Mouse (Mus musculus): Measurements from ENCODE around the gene Tmem40. TPM values are rescaled to one million over a fixed set of nuclear protein-coding genes. Genes with fewer than 3 reads are reported as not detected.
A peak's percentile ranks its signal among the peaks of the same experiment; 100 is the strongest.

Tmem40 gene
- polyA plus RNA-seq, 1 experiment from 2014 or later, result 7.8 TPM

DNA sequence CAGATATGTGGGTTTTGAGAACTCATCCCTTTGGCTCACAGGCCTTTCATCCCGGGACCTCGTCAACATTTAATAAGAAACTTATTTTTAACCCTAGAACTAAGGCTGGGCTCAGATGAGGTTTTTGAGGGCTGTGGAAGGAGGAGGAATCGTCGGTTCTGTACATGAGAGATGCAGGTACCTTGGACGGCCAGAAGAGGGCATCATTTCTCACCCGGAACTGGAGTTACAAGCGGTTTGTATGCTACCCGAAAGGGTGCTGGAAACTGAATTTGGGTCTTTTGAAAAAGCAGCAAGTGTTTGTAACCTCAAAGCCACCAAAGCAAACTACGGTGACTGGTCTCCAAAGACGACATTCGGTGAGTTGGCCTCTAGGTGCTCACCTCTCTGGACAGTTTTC is 60.9 kb downstream of the Tmem40 start:
- Histone ChIP-seq H3K27ac (replicated peaks; ENCODE audit: low read depth, low read length) (no peak overlapping the region), H3K4me1 (ENCODE audit: control insufficient read depth, insufficient read depth, low read length) (no peaks in the 10 kb centered on the region; the same call in 1 of the 2 replicates), H3K4me2 (ENCODE audit: low read depth, low read length) (no peak overlapping the region), H3K4me3 (ENCODE audit: low read depth, low read length) (no peak overlapping the region), H3K9ac (ENCODE audit: low read depth, low read length) (no peak overlapping the region), H3K9me3 (ENCODE audit: control insufficient read depth, low read length) (no peaks in the 10 kb centered on the region), H3K36me3 (ENCODE audit: control insufficient read depth, insufficient read depth, low read length) (no peaks in the 10 kb centered on the region), H3K27me3 (replicated peaks; ENCODE audit: control insufficient read depth, insufficient read depth, low read length) (no peaks in the 10 kb centered on the region)
- ATAC-seq (ENCODE audit: low read depth) (no peak), DNase-seq (ENCODE audit: low spot score) (no peak)
- WGBS, result 52% methylated on average over 11 of the region's 11 CpGs

DNA sequence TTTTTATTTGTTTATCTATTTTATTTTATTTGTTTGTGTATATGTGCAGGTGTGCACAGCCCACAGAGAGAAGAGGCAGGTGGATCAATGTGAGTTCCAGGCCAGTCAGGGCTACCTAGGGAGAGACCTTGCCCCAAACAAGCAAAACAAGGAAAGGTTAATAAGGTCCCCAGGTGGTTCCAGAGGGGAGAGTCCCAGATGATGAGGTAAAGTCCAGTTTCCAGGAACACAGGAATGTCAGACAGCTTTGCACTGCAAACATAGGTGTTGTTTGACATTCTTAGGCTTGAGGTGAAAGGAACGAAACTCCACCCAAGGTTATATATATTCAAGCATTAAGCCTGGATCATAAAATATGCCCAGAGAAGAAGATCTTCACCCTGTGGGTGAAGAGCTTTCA is 61.4 kb downstream of the Tmem40 start:
- WGBS, result 96% methylated on average over 1 of the region's 1 CpGs
- Histone ChIP-seq H3K4me1 (ENCODE audit: control insufficient read depth, insufficient read depth, low read length) (no peaks in the 10 kb centered on the region; the same call in 1 of the 2 replicates), H3K4me2 (ENCODE audit: low read depth, low read length) (no peak overlapping the region), H3K36me3 (ENCODE audit: control insufficient read depth, insufficient read depth, low read length) (no peaks in the 10 kb centered on the region), H3K27me3 (replicated peaks; ENCODE audit: control insufficient read depth, insufficient read depth, low read length) (no peaks in the 10 kb centered on the region), H3K27ac (replicated peaks; ENCODE audit: low read depth, low read length) (no peak overlapping the region), H3K4me3 (ENCODE audit: low read depth, low read length) (no peak overlapping the region), H3K9me3 (ENCODE audit: control insufficient read depth, low read length) (no peaks in the 10 kb centered on the region), H3K9ac (ENCODE audit: low read depth, low read length) (no peak overlapping the region)
- DNase-seq (ENCODE audit: low spot score) (no peak), ATAC-seq (ENCODE audit: low read depth) (no peak)

DNA sequence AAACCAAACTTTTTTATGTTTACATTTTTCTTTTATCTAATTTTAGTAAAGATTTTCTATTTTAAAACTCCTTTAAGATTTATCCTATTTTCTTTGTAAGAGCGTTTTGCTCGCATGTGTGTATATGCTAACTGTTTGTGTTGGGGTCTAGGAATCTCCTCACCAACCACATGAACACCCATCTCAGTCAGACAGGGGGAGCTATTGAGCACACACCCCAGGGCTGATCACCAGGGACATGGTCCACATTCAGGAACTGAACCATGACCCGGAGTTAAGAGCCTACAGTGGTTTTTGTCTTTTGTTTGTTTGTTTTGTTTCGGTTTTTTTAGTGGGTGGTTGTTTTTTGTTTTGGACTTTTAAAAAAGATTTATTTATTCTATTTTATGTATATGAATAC is 63.5 kb downstream of the Tmem40 start:
- DNase-seq (ENCODE audit: low spot score) (no peak), ATAC-seq (ENCODE audit: low read depth) (no peak)
- Histone ChIP-seq H3K27ac (replicated peaks; ENCODE audit: low read depth, low read length) (no peak overlapping the region), H3K4me2 (ENCODE audit: low read depth, low read length) (no peak overlapping the region), H3K27me3 (replicated peaks; ENCODE audit: control insufficient read depth, insufficient read depth, low read length) (no peaks in the 10 kb centered on the region), H3K4me1 (ENCODE audit: control insufficient read depth, insufficient read depth, low read length) (peaks cover 8% of the 10 kb centered on the region; the same call in 1 of the 2 replicates), H3K36me3 (ENCODE audit: control insufficient read depth, insufficient read depth, low read length) (no peaks in the 10 kb centered on the region), H3K9me3 (ENCODE audit: control insufficient read depth, low read length) (no peaks in the 10 kb centered on the region), H3K4me3 (ENCODE audit: low read depth, low read length) (no peak overlapping the region), H3K9ac (ENCODE audit: low read depth, low read length) (no peak overlapping the region)
- WGBS, result 85% methylated on average over 4 of the region's 4 CpGs

DNA sequence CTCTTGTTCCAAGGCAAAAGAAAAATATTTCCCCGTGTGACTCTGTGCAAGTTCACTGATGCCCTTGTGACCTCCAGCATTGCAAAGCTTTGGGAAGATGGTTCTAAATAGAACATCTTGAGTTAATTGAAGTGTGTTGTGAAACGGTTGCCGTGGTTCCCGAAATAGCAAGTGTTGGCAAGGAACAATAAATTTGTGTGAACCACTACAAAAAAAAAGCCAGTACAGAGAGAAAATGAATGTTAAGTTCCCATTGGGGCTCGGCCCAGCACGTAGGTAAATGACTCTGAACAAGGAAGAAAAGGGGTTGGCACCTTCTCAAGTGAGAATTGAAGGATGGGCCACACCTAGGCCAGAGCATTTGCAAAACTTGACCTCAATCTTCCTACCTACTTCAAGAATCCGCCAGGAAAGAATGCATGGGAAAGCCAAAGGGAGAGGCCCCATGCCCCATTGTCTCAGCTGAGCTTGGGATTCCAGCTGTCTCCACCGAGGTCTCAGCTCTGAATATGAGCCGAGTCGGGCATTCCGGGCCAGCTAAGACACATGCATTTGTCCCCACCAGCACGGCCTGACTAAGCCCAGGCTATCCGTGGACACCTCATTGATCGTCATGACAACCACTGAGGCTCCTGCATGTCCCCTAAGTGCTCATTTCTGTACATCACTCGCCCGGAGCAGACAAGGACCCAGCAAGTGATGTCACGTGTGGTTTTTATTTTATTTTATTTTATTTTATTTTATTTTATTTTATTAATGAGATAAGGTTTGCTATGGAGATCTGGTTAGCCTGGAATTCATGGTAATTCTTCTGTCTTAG is 64.3 kb downstream of the Tmem40 start:
- Histone ChIP-seq H3K4me2 (ENCODE audit: low read depth, low read length) (no peak overlapping the region), H3K27ac (replicated peaks; ENCODE audit: low read depth, low read length) (no peak overlapping the region), H3K4me3 (ENCODE audit: low read depth, low read length) (no peak overlapping the region), H3K9ac (ENCODE audit: low read depth, low read length) (no peak overlapping the region), H3K9me3 (ENCODE audit: control insufficient read depth, low read length) (no peaks in the 10 kb centered on the region), H3K4me1 (ENCODE audit: control insufficient read depth, insufficient read depth, low read length) (peaks cover 8% of the 10 kb centered on the region; the same call in 1 of the 2 replicates), H3K36me3 (ENCODE audit: control insufficient read depth, insufficient read depth, low read length) (no peaks in the 10 kb centered on the region), H3K27me3 (replicated peaks; ENCODE audit: control insufficient read depth, insufficient read depth, low read length) (no peaks in the 10 kb centered on the region)
- WGBS, result 75% methylated on average over 17 of the region's 17 CpGs
- ATAC-seq (ENCODE audit: low read depth) (no peak), DNase-seq (ENCODE audit: low spot score) (peak; percentile 36)

DNA sequence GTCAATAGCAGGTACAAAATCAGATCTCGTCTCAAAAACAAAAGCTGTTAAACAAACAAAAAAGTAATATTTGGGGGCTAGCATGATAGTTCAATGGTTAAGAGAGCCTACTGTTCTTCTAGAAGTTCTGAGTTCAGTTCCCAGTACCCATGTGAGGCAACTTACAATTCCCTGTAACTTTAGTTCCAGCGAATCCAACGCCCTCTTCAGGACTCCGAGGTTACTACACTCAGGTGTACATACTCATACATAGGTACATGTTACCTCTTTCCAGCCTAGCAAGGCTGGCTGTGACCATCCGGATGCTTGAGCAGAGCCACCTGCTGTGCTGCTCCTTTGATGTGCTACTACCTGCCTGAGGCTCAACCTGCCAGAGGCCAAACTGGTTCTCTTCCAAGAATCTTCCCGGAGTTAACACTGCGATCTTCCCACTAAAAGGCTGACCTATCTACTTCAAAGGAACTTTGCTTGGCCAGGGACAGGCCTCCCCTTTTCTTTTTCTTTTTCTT is 65.4 kb downstream of the Tmem40 start:
- no peak overlapping the region for H3K27ac ChIP-seq (replicated peaks; ENCODE audit: low read depth, low read length)
- no peaks in the 10 kb centered on the region for H3K36me3 ChIP-seq (ENCODE audit: control insufficient read depth, insufficient read depth, low read length)
- no peak overlapping the region for H3K4me3 ChIP-seq (ENCODE audit: low read depth, low read length)
- DNase-seq (ENCODE audit: low spot score), result no peak
- no peak for ATAC-seq (ENCODE audit: low read depth)
- H3K9me3 ChIP-seq (ENCODE audit: control insufficient read depth, low read length), result no peaks in the 10 kb centered on the region
- H3K4me2 ChIP-seq (ENCODE audit: low read depth, low read length), result no peak overlapping the region
- WGBS, result 80% methylated on average over 7 of the region's 7 CpGs
- peaks cover 8% of the 10 kb centered on the region; the same call in 1 of the 2 replicates for H3K4me1 ChIP-seq (ENCODE audit: control insufficient read depth, insufficient read depth, low read length)
- H3K9ac ChIP-seq (ENCODE audit: low read depth, low read length), result no peak overlapping the region
- H3K27me3 ChIP-seq (replicated peaks; ENCODE audit: control insufficient read depth, insufficient read depth, low read length), result no peaks in the 10 kb centered on the region

DNA sequence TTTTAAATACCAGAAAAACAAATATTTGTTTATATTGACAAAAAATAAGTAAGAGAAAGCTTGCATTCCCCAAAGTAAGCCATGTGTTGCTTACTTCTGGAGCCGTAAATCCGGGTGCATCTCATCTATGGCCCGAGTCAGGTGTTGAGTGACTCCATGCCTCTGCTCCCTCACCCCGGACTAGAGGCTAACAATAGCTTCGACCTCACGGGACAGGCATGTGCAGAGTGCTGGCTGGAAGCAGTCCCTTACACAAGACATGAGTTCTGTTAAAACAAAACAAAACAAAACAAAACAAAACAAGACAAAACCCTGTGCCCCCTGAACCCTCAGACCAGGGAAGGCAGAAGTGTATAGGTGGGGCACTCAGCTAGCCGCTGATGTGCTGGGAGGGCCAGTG is 67.1 kb downstream of the Tmem40 start:
- H3K4me1 ChIP-seq (ENCODE audit: control insufficient read depth, insufficient read depth, low read length), result peaks cover 8% of the 10 kb centered on the region; the same call in 1 of the 2 replicates
- no peak overlapping the region; the same call in 1 of the 2 replicates for H3K4me2 ChIP-seq (ENCODE audit: low read depth, low read length)
- ATAC-seq (ENCODE audit: low read depth) (no peak; the same call in 1 of the 2 replicates), DNase-seq (ENCODE audit: low spot score) (no peak)
- WGBS, result 43% methylated on average over 7 of the region's 7 CpGs
- no peaks in the 10 kb centered on the region for H3K36me3 ChIP-seq (ENCODE audit: control insufficient read depth, insufficient read depth, low read length)
- H3K4me3 ChIP-seq (ENCODE audit: low read depth, low read length), result no peak overlapping the region
- H3K9me3 ChIP-seq (ENCODE audit: control insufficient read depth, low read length), result no peaks in the 10 kb centered on the region
- no peaks in the 10 kb centered on the region for H3K27me3 ChIP-seq (replicated peaks; ENCODE audit: control insufficient read depth, insufficient read depth, low read length)
- no peak overlapping the region for H3K27ac ChIP-seq (replicated peaks; ENCODE audit: low read depth, low read length)
- no peak overlapping the region for H3K9ac ChIP-seq (ENCODE audit: low read depth, low read length)

DNA sequence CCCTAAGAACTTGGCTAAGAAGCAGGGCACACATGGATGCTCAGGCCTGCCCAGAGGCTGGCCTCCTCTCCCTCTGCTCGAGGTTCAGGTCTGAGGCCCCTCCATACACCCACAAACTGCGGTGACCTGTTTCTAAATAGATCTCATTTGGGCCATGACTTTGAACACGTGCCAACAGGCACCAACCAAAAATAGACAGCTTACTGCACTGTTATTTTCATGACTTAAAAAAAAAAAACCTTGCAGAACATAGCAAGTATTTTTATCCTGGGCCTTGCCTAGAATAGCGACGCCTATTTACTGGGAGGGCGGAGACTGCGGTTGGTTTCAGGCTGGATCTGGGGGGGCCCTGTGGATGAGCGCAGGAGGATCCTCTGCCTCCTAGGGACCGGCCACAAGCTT is 67.8 kb downstream of the Tmem40 start:
- Histone ChIP-seq H3K4me1 (ENCODE audit: control insufficient read depth, insufficient read depth, low read length) (peaks cover 8% of the 10 kb centered on the region; the same call in 1 of the 2 replicates), H3K4me2 (ENCODE audit: low read depth, low read length) (no peak overlapping the region), H3K36me3 (ENCODE audit: control insufficient read depth, insufficient read depth, low read length) (no peaks in the 10 kb centered on the region), H3K9ac (ENCODE audit: low read depth, low read length) (no peak overlapping the region), H3K4me3 (ENCODE audit: low read depth, low read length) (no peak overlapping the region), H3K27me3 (replicated peaks; ENCODE audit: control insufficient read depth, insufficient read depth, low read length) (no peaks in the 10 kb centered on the region), H3K27ac (replicated peaks; ENCODE audit: low read depth, low read length) (no peak overlapping the region), H3K9me3 (ENCODE audit: control insufficient read depth, low read length) (no peaks in the 10 kb centered on the region)
- 39% methylated on average over 9 of the region's 9 CpGs for WGBS
- ATAC-seq (ENCODE audit: low read depth) (peak; percentile 62; the same call in 1 of the 2 replicates), DNase-seq (ENCODE audit: low spot score) (peak; percentile 70)

DNA sequence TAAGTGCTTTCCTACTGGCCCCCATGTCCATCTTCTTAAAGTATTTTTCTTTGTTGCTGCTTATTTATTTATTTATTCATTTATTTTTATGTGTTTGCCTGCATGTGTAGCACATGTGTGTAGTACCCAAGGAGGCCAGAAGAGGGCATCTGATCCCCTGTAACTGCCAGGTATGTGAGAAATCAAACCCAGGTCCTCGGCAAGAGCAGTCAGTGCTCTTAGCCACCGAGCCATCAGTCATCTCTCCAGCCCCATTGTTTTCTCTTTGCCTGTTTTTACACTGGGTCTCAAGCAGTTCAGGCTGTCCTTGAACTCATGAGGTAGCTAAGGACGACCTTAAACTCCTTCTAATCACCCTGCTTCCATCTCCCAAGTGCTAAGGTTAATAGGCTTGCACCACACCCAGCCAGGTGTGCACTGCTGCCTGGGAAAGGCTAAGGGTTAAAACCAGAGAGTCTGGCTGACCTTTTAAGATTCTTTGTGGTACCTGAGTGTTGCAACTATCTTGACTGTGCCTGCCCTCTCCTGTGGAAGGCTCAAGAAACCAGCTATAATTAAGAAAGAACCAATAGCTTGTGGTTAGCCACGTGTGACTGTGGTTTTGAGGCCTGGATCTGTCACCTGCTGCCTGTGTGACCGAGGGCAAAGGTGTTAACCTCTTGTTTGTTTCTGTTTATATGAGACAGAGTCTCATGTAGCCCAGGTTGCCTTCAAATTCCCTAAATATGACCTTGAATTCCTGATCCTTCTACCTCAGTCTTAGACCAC is 69.1 kb downstream of the Tmem40 start:
- H3K36me3 ChIP-seq (ENCODE audit: control insufficient read depth, insufficient read depth, low read length), result no peaks in the 10 kb centered on the region
- H3K4me1 ChIP-seq (ENCODE audit: control insufficient read depth, insufficient read depth, low read length), result peaks cover 8% of the 10 kb centered on the region; the same call in 1 of the 2 replicates
- no peaks in the 10 kb centered on the region for H3K27me3 ChIP-seq (replicated peaks; ENCODE audit: control insufficient read depth, insufficient read depth, low read length)
- WGBS, result 73% methylated on average over 5 of the region's 5 CpGs
- no peak overlapping the region for H3K9ac ChIP-seq (ENCODE audit: low read depth, low read length)
- no peak overlapping the region for H3K4me3 ChIP-seq (ENCODE audit: low read depth, low read length)
- H3K9me3 ChIP-seq (ENCODE audit: control insufficient read depth, low read length), result no peaks in the 10 kb centered on the region
- no peak overlapping the region for H3K4me2 ChIP-seq (ENCODE audit: low read depth, low read length)
- H3K27ac ChIP-seq (replicated peaks; ENCODE audit: low read depth, low read length), result no peak overlapping the region
- ATAC-seq (ENCODE audit: low read depth) (no peak), DNase-seq (ENCODE audit: low spot score) (no peak)
